In genomic region chr15:89122649-89123366, GRCm38 (mm10) we compare ENCODE assay signal across 8 mouse cellular contexts. TPM values are rescaled to one million over a fixed set of nuclear protein-coding genes. Genes with fewer than 3 reads are reported as not detected.
DNase-seq lines count a peak whose midpoint lies in the region; ATAC-seq and TF ChIP-seq lines count a peak whose summit lies in the region.

TSS of gene Tubgcp6 (minus strand) at chr15:89123112.

- peak; percentile 80 for DNase-seq in WW6 (ENCODE audit: low read depth, low spot score)
- peak; percentile 92 to 95 for DNase-seq in cerebellum, postnatal 4 days (ENCODE audit: low spot score in 2 of 2)
- DNase-seq in gastrocnemius, adult 2 months = peak; percentile 96
- peak; percentile 99 for DNase-seq in hindbrain, postnatal 0 days (ENCODE audit: low spot score)
- peak; percentile 96 to 97 for DNase-seq in left cerebral cortex, adult 2 months (ENCODE audit: extremely low spot score in 1 of 2, low spot score in 2 of 2)
- DNase-seq in right cerebral cortex, adult 2 months (ENCODE audit: low spot score in 2 of 2) = peak; percentile 97 to 98
- peak; percentile 93 for DNase-seq in urinary bladder, postnatal 14 days (ENCODE audit: low spot score)

- H3K27me3 ChIP-seq in hindbrain, postnatal 0 days (ENCODE audit: insufficient read depth, low read length) = no peaks in the 10 kb centered on the region

- no peaks in the 10 kb centered on the region for H3K36me3 ChIP-seq in hindbrain, postnatal 0 days (ENCODE audit: insufficient read depth, low read length)

- H3K27ac ChIP-seq in gastrocnemius, adult 2 months = peak within 1 kb of the TSS; percentile 94
- peak within 1 kb of the TSS; percentile 93 for H3K27ac ChIP-seq in hindbrain, postnatal 0 days
- H3K27ac ChIP-seq in left cerebral cortex, adult 2 months = peak within 1 kb of the TSS; percentile 93

- no peaks in the 10 kb centered on the region for H3K9me3 ChIP-seq in hindbrain, postnatal 0 days (ENCODE audit: low read length)

- peak within 1 kb of the TSS; percentile 99 for H3K4me3 ChIP-seq in gastrocnemius, adult 2 months
- peak within 1 kb of the TSS; percentile 69 for H3K4me3 ChIP-seq in hindbrain, postnatal 0 days (ENCODE audit: low read length)
- peak within 1 kb of the TSS; percentile 94 for H3K4me3 ChIP-seq in left cerebral cortex, adult 2 months

- peak within 1 kb of the TSS; percentile 83 for H3K9ac ChIP-seq in hindbrain, postnatal 0 days (replicated peaks; ENCODE audit: low read length)

- peak; percentile 87 for ATAC-seq in hindbrain, postnatal 0 days
- peak; percentile 98 for ATAC-seq in megakaryocyte, adult 5-6 weeks (ENCODE audit: poor library complexity, severe bottlenecking)

- intact Hi-C loops in gastrocnemius, adult 2 months (cut with DNase I) = no loop called here
- intact Hi-C loops in left cerebral cortex, adult 2 months (cut with DNase I) = loop anchor here (2.0 kb wide), 1 partner anchor 74 kb away; the partner anchor contains the start of gene Dennd6b

- peak within 1 kb of the TSS; percentile 85 for H3K4me2 ChIP-seq in hindbrain, postnatal 0 days (ENCODE audit: low read depth, low read length)

- WGBS in hindbrain, postnatal 0 days = under 1% methylated on average over 47 of the region's 47 CpGs

- H3K4me1 ChIP-seq in hindbrain, postnatal 0 days (ENCODE audit: insufficient read depth, low read length) = peaks cover 26% of the 10 kb centered on the region

- TF ChIP-seq CTCF in gastrocnemius, adult 2 months (IDR thresholded peaks at IDR 0.05) = no peak
- no peak for TF ChIP-seq CTCF in hindbrain, postnatal 0 days (IDR thresholded peaks at IDR 0.05; ENCODE audit: low read depth)
- TF ChIP-seq CTCF in left cerebral cortex, adult 2 months (IDR thresholded peaks at IDR 0.05) = no peak

RNA-seq across cellular contexts. Expression of gene Tubgcp6, which starts in this region (rescaled TPM):
- total RNA-seq in gastrocnemius, adult 2 months (2021) = 1 to 10 TPM; 6.8 to 8.4 TPM
- total RNA-seq in hindbrain, postnatal 0 days (2014; rRNA removed) = 50.0 and 54.7 TPM in 2 replicates
- polyA plus RNA-seq in hindbrain, postnatal 0 days (2015; fragmentation: Nextera tagmentation; extraction: Ambion mirVana) = 10.6 and 11.5 TPM in 2 replicates
- 10 to 100 TPM; 34.7 to 35.3 TPM for total RNA-seq in left cerebral cortex, adult 2 months (2021)
- total RNA-seq in megakaryocyte, adult 5-6 weeks (2015) = 11.0 and 15.5 TPM in 2 replicates
- 16.0 and 17.3 TPM in 2 replicates for total RNA-seq in megakaryocyte, adult 5-6 weeks (2017)

Comparison
In these comparisons a context has a peak if more than half of its experiments do, and no peak if none do; other contexts are left out.
1. Peak in every context shown above with its lines: DNase-seq, ATAC-seq, H3K4me3 ChIP-seq and H3K27ac ChIP-seq.